8 mouse cellular contexts compared by ENCODE assay signal in the genomic region with DNA sequence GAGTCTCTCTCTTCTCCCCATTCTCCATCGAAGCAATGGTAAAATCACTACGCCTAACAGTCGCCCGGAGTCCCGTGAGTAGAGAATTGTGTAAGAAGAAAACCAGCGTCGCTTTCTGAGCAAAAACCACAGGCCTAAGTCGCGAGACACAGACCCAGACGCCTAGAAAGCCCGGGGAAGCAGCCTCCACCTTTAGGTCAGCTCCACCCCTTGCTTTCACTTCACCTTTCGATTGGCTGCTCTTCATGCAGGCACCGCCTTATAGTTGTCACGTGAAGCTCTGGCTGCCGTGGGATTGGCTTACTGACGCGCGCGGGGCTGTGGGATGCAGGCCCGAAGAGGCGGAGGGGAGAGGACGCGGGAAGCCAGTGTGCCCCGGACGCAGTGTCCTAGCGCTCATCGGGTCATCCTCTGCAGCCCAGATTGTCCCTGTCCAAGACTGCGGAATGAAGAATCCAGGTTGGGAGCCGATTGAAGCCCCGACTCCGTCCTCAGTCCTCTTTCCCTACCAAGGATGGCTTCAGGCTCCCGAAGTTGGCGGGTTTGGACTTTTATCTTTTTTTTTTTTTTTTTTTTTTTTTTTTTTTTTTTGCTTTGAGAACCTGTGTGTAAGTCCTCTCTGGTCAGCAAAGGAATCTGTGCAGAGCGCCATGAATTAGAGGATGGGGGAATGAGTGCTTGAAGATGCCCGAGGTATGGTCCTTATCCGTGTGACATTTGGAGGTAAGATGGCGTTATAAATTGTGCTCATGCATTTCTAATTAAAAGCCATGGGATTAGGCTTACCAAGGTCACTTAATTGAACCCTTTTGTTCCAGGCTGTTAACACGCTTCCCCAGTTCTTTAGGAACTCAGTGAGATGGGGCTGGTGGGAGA. TPM values are rescaled to one million over a fixed set of nuclear protein-coding genes. Genes with fewer than 3 reads are reported as not detected.
DNase-seq lines count a peak whose midpoint lies in the region; ATAC-seq lines count a peak whose summit lies in the region.

No protein-coding gene starts in this region.

- WGBS in intestine, embryonic 14.5 days, result under 1% methylated on average over 38 of the region's 38 CpGs

- ATAC-seq in intestine, embryonic 14.5 days (replicated peaks; ENCODE audit: low FRiP score, low TSS enrichment, low read depth), result peak; percentile 99

- peak overlapping the region; percentile 78 for H3K4me3 ChIP-seq in intestine, embryonic 14.5 days (ENCODE audit: low read depth, low read length)

- intact Hi-C loops in left cerebral cortex, postnatal 14 days (cut with DNase I), result no loop called here

- H3K27me3 ChIP-seq in intestine, embryonic 14.5 days (replicated peaks; ENCODE audit: control insufficient read depth, insufficient read depth, low read length), result no peaks in the 10 kb centered on the region

- peak overlapping the region; percentile 65 for H3K9ac ChIP-seq in intestine, embryonic 14.5 days (ENCODE audit: low read length)

- peak; percentile 97 for DNase-seq in adipocyte (ENCODE audit: low spot score)
- peak; percentile 99 for DNase-seq in embryo, embryonic 10 days (ENCODE audit: low spot score)
- DNase-seq in gastrocnemius, postnatal 10 days, result peak; percentile 89
- peak; percentile 89 for DNase-seq in intestine, embryonic 14.5 days (ENCODE audit: low spot score)
- peak; percentile 95 to 97 for DNase-seq in left cerebral cortex, postnatal 14 days (ENCODE audit: low spot score in 2 of 2)
- peak; percentile 95 for DNase-seq in mesoderm, embryonic 11.5 days (ENCODE audit: low read depth, low spot score)
- peak; percentile 93 to 96 for DNase-seq in right cerebral cortex, postnatal 36 days (ENCODE audit: low spot score in 2 of 2)
- DNase-seq in yolk sac, embryonic 10.5 days (ENCODE audit: low spot score), result peak; percentile 95

- H3K9me3 ChIP-seq in intestine, embryonic 14.5 days (ENCODE audit: control insufficient read depth, low read length), result no peaks in the 10 kb centered on the region

- H3K27ac ChIP-seq in intestine, embryonic 14.5 days (ENCODE audit: low read depth), result peak overlapping the region; percentile 62

- peaks cover 19% of the 10 kb centered on the region for H3K36me3 ChIP-seq in intestine, embryonic 14.5 days (ENCODE audit: control insufficient read depth, insufficient read depth, low read length)

- H3K4me2 ChIP-seq in intestine, embryonic 14.5 days (ENCODE audit: low read length), result peak overlapping the region; percentile 89

- H3K4me1 ChIP-seq in intestine, embryonic 14.5 days (replicated peaks; ENCODE audit: control insufficient read depth, insufficient read depth, low read length), result peaks cover 6% of the 10 kb centered on the region; the same call in 1 of the 2 replicates

RNA-seq across cellular contexts. Expression of gene Slfn14, which starts 5.1 kb away (rescaled TPM):
- under 1 TPM in 1 of 2 experiments, not detected in 1; 0.47 TPM for total RNA-seq in gastrocnemius, postnatal 10 days (2021)
- polyA plus RNA-seq in intestine, embryonic 14.5 days (2014; fragmentation: Nextera tagmentation; extraction: Ambion mirVana), result 0.08 and 0.14 TPM in 2 replicates
- not detected for total RNA-seq in left cerebral cortex, postnatal 14 days (2021)

RNA-seq across cellular contexts. Expression of gene Ap2b1, which starts 7.2 kb away (rescaled TPM):
- total RNA-seq in gastrocnemius, postnatal 10 days (2021), result 10 to 100 TPM; 39.7 to 49.1 TPM
- 65.1 and 68.2 TPM in 2 replicates for polyA plus RNA-seq in intestine, embryonic 14.5 days (2014; fragmentation: Nextera tagmentation; extraction: Ambion mirVana)
- 100 to 1,000 TPM; 304 to 324 TPM for total RNA-seq in left cerebral cortex, postnatal 14 days (2021)

RNA-seq across cellular contexts. Expression of gene Pex12, which starts 10.8 kb away (rescaled TPM):
- total RNA-seq in gastrocnemius, postnatal 10 days (2021), result 10 to 100 TPM; 14.5 to 19.2 TPM
- 15.5 and 17.3 TPM in 2 replicates for polyA plus RNA-seq in intestine, embryonic 14.5 days (2014; fragmentation: Nextera tagmentation; extraction: Ambion mirVana)
- total RNA-seq in left cerebral cortex, postnatal 14 days (2021), result 10 to 100 TPM in 1 of 2 experiments, 1 to 10 TPM in 1; 9.7 to 11.1 TPM

Comparison
In these comparisons a context has a peak if more than half of its experiments do, and no peak if none do; other contexts are left out.
1. Peak in every context shown above with its lines: DNase-seq, ATAC-seq, H3K4me3 ChIP-seq and H3K27ac ChIP-seq.
2. RNA of gene Ap2b1, which starts 7.2 kb away (total RNA-seq): 304 to 324 TPM in left cerebral cortex, postnatal 14 days; 39.7 to 49.1 TPM in gastrocnemius, postnatal 10 days; every median in the first group is over 4 times any median in the second.